Mouse (Mus musculus): ENCODE measurements around the gene Atp6v0d1.

DNA sequence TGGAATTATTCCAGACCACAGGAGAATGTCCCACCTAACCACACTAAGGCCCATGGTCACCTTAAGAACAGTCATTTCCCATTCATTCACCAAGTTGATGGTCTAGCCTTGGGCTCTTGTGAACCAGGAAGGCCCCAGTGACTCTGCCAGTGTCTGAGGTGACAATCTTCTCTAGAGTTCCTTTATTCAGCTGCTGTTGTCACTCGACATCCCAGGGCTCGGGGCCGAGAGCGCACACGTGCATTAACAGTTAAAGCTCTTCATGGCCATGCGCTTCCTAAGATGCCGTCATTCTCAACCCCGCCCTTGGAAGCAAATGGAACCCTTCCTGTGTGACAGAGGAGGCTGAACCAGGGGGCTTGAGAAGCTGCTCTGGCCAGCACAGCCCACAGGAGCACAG is 83.7 kb downstream of the Atp6v0d1 start:
- TF ChIP-seq CTCF (IDR thresholded peaks at IDR 0.05; ENCODE audit: low read depth, low read length) = no peak
- TF ChIP-seq TAL1 (conservative IDR thresholded peaks at IDR 0.05; ENCODE audit: low read depth, low read length) = no peak
- no peak for TF ChIP-seq GATA1 (IDR thresholded peaks at IDR 0.05; ENCODE audit: borderline replicate concordance, low read length)

All from G1E (cell line).